Mouse (Mus musculus) C2C12 (cell line): ENCODE data around the gene Gpr157. TPM values are rescaled to one million over a fixed set of nuclear protein-coding genes. Genes with fewer than 3 reads are reported as not detected.

ENCODE experiments used
- H3K27me3 ChIP-seq: one replicate; pipeline ENCODE4 v1.6.1; 2011; ENCODE audit not compliant: control insufficient read depth, insufficient read depth, insufficient read length
- H3K36me3 ChIP-seq: one replicate; pipeline ENCODE4 v1.6.1; 2011; ENCODE audit not compliant: control insufficient read depth, insufficient read depth
- H3K4me3 ChIP-seq: one replicate; pipeline ENCODE4 v1.5.1; 2011; ENCODE audit warnings: mild to moderate bottlenecking, control low read depth; ENCODE audit not compliant: poor library complexity, insufficient read depth, severe bottlenecking
- H3K79me2 ChIP-seq: one replicate; pipeline ENCODE4 v1.6.1; 2011; ENCODE audit not compliant: control insufficient read depth, insufficient read depth
- H3K79me3 ChIP-seq: one replicate; pipeline ENCODE4 v1.6.1; 2011; ENCODE audit warnings: low read depth, control low read depth
- H3ac ChIP-seq: one replicate; pipeline ENCODE3; 2011; ENCODE audit warnings: low read depth; ENCODE audit not compliant: control insufficient read depth, insufficient read length
- CEBPB ChIP-seq: IDR thresholded peaks from one replicate; pipeline ENCODE4 v1.6.1; 2011; ENCODE audit warnings: low read depth, mild to moderate bottlenecking, control low read depth, moderate library complexity
- CTCF ChIP-seq: IDR thresholded peaks from one replicate; pipeline ENCODE4 v1.5.1; 2011; ENCODE audit not compliant: control insufficient read depth, insufficient read depth, insufficient read length
- FOSL1 ChIP-seq: IDR thresholded peaks from one replicate; pipeline ENCODE4 v1.8.0; 2011; ENCODE audit warnings: mild to moderate bottlenecking, low read length; ENCODE audit not compliant: poor library complexity, insufficient read depth, severe bottlenecking
- MAX ChIP-seq: IDR thresholded peaks from one replicate; pipeline ENCODE4 v1.6.1; 2011; ENCODE audit warnings: mild to moderate bottlenecking, control low read depth
- MYOD1 ChIP-seq: IDR thresholded peaks from one replicate; pipeline ENCODE4 v1.6.1; 2011; ENCODE audit warnings: low read depth; ENCODE audit not compliant: control insufficient read depth, insufficient read length
- MYOG ChIP-seq: IDR thresholded peaks from one replicate; pipeline ENCODE4 v1.6.1; 2011; ENCODE audit not compliant: control insufficient read depth, insufficient read length; ENCODE audit errors: extremely low read depth
- USF1 ChIP-seq: IDR thresholded peaks from one replicate; pipeline ENCODE4 v1.6.1; 2011; ENCODE audit warnings: low read depth, mild to moderate bottlenecking, control low read depth, moderate library complexity
- polyA plus RNA-seq: library from polyadenylated mRNA; unstranded; fragments of >200 nt; fragmentation: generic; extraction: Trizol; gene quantifications from one replicate; pipeline ENCODE4 v1.2.1, GENCODE M21; 2012; ENCODE audit warnings: missing spikeins

Gpr157 gene
- polyA plus RNA-seq, 1 experiment, result 0.25 TPM

DNA sequence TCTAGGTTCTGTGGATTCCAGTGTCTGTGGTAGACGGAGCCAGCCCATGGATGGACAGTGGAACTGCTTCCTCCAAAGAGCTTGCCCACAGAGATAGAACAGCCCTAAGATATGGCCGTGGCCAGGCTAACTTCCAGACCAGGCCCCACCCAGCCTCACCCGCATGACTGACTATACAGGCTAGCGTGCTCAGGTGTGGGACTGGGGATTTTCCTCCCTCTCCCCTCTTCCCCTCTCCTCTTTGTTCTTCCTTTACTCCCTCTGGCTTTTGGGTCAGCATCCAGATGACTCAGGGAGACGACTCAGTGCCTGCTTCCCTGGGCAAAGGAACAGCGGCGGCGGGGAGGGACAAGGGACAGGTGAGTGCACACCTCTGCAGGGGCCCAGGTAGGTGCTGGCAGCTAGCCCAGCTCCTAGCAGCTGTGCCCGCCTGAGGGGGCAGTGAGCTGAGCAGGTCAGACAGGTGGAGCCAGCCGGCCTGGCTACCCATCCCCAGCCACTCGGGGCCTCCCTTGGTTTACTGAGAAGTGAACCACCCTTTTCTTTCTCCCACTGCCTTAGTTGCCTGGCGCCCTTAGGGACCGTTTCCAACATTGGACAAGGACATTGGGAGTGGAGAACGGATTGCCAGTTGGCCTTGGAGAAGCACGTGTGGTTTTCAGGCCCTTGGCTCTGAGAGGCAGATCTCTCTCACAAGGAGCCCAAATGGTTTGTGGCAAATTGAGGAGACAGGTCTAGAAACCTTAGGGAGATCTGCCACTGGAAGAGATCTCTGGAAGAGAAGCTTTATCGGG, 25.5 kb upstream of the Gpr157 start:
- peaks cover 41% of the 10 kb centered on the region for H3K79me3 ChIP-seq
- no peaks in the 10 kb centered on the region for H3K27me3 ChIP-seq
- peaks cover 55% of the 10 kb centered on the region for H3K36me3 ChIP-seq
- H3K79me2 ChIP-seq, result peaks cover 83% of the 10 kb centered on the region
- H3K4me3 ChIP-seq, result no peak overlapping the region
- H3ac ChIP-seq, result peak overlapping the region; percentile 29
- TF ChIP-seq FOSL1, result no peak
- no peak for TF ChIP-seq MYOD1
- no peak for TF ChIP-seq USF1
- no peak for TF ChIP-seq CTCF

GRCm38 (mm10) chr4:150066706-150067323, 20.4 kb upstream of the Gpr157 start:
- Histone ChIP-seq H3K79me3 (peaks cover 14% of the 10 kb centered on the region), H3K36me3 (peaks cover 50% of the 10 kb centered on the region), H3K27me3 (no peaks in the 10 kb centered on the region), H3ac (no peak overlapping the region), H3K4me3 (no peak overlapping the region), H3K79me2 (peaks cover 47% of the 10 kb centered on the region)
- TF ChIP-seq FOSL1 (no peak), CTCF (no peak), MYOG (no peak), MYOD1 (no peak), CEBPB (no peak), MAX (no peak), USF1 (no peak)

DNA sequence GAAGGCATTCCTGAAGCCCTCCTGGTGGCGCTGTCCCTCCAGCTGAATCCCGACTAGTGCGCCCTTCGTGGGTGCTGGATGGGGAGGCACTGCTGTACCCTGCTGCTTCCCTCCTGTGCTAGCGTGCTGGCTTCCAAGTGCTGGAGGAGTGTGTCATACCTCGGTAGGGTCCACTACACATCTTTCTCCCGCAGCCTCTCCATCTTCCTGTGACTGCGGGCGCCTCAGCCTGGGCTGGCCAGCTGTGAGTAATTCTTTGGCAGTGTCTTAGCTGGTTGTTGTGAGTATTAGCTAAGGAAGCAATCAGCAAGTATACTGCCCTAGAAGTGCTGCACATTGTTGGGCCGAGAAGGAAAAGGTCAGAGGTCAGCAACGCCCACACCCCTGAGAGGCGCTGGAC, 18.9 kb upstream of the Gpr157 start:
- H3K27me3 ChIP-seq, result no peaks in the 10 kb centered on the region
- H3K79me2 ChIP-seq, result peaks cover 33% of the 10 kb centered on the region
- peaks cover 38% of the 10 kb centered on the region for H3K36me3 ChIP-seq
- H3K4me3 ChIP-seq, result no peak overlapping the region
- no peak for TF ChIP-seq MAX
- no peak for TF ChIP-seq USF1
- TF ChIP-seq MYOD1, result no peak
- TF ChIP-seq CEBPB, result no peak
- no peak for TF ChIP-seq CTCF
- TF ChIP-seq MYOG, result no peak
- no peak for TF ChIP-seq FOSL1
- H3K79me3 ChIP-seq, result peaks cover 4% of the 10 kb centered on the region
- no peak overlapping the region for H3ac ChIP-seq

DNA sequence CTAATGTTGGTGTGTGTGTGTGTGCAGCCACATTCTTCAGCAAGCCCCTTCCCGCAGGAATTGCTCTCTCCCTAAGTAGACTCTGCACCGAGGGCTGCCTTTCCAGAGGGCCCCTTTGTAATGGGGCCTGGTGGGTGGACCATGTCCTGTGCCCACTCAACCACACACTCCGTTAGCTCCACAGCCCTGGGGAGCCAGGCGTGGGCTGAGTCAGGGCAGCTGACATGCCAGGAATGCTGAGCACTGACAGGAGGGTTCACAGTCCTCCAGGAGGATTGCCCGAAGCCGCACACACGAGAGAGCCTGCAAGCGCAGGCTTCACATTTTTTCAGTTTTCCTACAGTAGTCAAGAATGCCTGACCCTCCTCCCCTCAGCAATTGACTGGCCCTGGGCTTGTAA, 17.0 kb upstream of the Gpr157 start:
- Histone ChIP-seq H3K36me3 (peaks cover 25% of the 10 kb centered on the region), H3K79me3 (no peaks in the 10 kb centered on the region), H3K27me3 (no peaks in the 10 kb centered on the region), H3ac (no peak overlapping the region), H3K79me2 (peaks cover 15% of the 10 kb centered on the region), H3K4me3 (no peak overlapping the region)
- no peak for TF ChIP-seq CEBPB
- no peak for TF ChIP-seq USF1
- no peak for TF ChIP-seq MAX
- TF ChIP-seq MYOD1, result peak; percentile 18

DNA sequence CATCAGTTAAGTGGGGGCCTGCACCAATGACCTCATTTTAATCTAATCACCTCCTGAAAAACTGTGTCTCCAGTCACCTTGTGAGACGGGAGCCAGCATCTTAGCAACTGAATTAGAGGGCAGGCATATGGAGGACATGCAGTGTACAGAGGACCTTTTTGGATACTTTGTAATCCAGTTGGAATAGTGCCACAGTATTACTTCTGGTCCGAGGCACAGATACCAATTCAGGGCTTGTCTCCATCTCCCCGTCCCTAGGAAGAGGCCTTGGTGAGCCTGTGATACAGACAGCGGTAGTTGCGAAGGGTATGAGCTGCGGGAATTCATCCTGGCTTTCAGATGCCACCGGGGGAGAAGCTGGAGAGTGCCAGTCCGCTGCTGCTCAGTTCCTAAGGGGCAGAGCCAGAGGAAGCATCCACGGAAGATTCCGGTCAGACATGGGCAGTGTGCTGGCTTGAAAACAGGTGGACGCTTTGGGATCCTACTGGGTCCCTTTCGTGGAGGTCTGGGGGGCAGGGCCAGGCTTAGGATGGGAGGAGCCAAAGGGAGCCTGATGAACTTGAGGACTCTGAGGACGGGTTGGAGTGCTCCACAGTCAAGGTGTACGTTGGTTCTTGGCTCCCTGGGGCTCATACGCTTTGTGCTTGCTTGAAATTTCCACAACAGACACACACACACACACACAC, 14.6 kb upstream of the Gpr157 start:
- H3ac ChIP-seq, result no peak overlapping the region
- no peaks in the 10 kb centered on the region for H3K27me3 ChIP-seq
- no peak for TF ChIP-seq FOSL1
- no peak for TF ChIP-seq CEBPB
- TF ChIP-seq MYOG, result no peak
- TF ChIP-seq USF1, result no peak
- no peak for TF ChIP-seq MAX
- no peak for TF ChIP-seq MYOD1
- TF ChIP-seq CTCF, result no peak
- H3K79me3 ChIP-seq, result no peaks in the 10 kb centered on the region
- no peak overlapping the region for H3K4me3 ChIP-seq
- H3K79me2 ChIP-seq, result no peaks in the 10 kb centered on the region
- H3K36me3 ChIP-seq, result peaks cover 15% of the 10 kb centered on the region
